Mouse (Mus musculus) heart, postnatal 0 days (tissue): ENCODE results near the gene Zbtb39.
"Not testable (repeated sequence)": the region's sequence is repeated elsewhere in the genome, so short reads cannot be mapped to it uniquely, and the experiment has no call there.

Source experiments
- CTCF ChIP-seq: IDR thresholded peaks from 2 replicates; pipeline ENCODE4 v1.5.1; 2016; ENCODE audit warnings: antibody characterized with exemption, control low read depth, low read depth
- EP300 ChIP-seq: IDR thresholded peaks from 2 replicates; pipeline ENCODE4 v1.6.1; 2016; ENCODE audit warnings: antibody characterized with exemption, low read depth

DNA sequence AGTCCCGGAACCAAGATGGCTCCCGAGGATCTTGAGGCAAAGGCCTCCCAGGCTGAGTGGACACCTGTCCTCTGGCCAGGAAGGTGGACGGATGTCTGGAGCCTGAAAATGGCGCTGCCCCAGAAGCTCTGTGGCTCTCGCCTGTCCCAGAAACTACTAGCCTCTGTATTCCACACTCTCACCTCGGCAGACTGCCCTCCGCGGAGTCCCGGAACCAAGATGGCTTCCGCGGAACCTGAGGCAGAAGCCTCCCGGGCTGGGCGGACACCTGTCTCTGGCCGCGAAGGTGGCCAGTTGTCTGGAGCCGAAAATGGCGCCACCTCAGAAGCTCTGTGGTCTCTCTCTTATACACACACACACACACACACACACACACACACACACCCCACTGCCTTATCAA lies 43.0 kb downstream of the Zbtb39 start:
- not testable (repeated sequence) for TF ChIP-seq CTCF, EP300
